Mouse (Mus musculus): ENCODE measurements around the gene Odf4. TPM values are rescaled to one million over a fixed set of nuclear protein-coding genes. Genes with fewer than 3 reads are reported as not detected.

Gene Odf4
- polyA plus RNA-seq, 1 experiment = 0.24 TPM

GRCm38 (mm10) chr11:68905665-68906460 lies 21.0 kb downstream of the Odf4 start:
- H3K36me3 ChIP-seq (ENCODE audit: control insufficient read depth, insufficient read depth, low read length) = peaks cover 42% of the 10 kb centered on the region
- H3K27me3 ChIP-seq (ENCODE audit: control insufficient read depth, insufficient read depth, low read length) = no peaks in the 10 kb centered on the region
- peaks cover 10% of the 10 kb centered on the region for H3K4me1 ChIP-seq (replicated peaks; ENCODE audit: control insufficient read depth, insufficient read depth, low read length)
- no peak overlapping the region for H3K4me3 ChIP-seq (ENCODE audit: control insufficient read depth, insufficient read depth, low read length)
- H3K27ac ChIP-seq (ENCODE audit: control insufficient read depth, insufficient read depth, low read length) = no peak overlapping the region
- no peak for TF ChIP-seq CTCF (IDR thresholded peaks at IDR 0.05; ENCODE audit: borderline replicate concordance, control insufficient read depth, extremely low read depth, insufficient read depth, low read length, poor library complexity)
- no peak for DNase-seq
- WGBS = 96% methylated on average over 9 of the region's 9 CpGs

DNA sequence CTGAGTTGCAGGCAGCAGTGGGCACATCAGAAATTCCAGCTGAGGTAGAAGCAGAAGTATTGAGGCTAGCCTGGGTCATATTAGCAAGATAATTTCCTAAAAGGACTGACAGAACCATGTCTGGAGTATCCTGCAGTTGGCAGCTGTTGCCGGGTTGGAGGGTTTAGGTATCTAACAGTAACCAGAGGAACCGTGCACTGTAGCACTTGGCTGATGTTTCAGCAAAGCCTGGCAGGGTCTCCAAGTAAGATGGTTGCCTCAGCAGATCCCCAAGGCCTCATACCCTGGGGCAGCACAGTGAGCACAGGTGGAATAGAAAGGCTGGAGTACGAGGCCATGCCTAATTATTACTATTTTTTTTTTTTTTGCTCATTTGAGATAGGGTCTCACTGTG lies 21.7 kb downstream of the Odf4 start:
- 92% methylated on average over 3 of the region's 3 CpGs for WGBS
- Histone ChIP-seq H3K4me1 (replicated peaks; ENCODE audit: control insufficient read depth, insufficient read depth, low read length) (peaks cover 11% of the 10 kb centered on the region), H3K4me3 (ENCODE audit: control insufficient read depth, insufficient read depth, low read length) (no peak overlapping the region), H3K27ac (ENCODE audit: control insufficient read depth, insufficient read depth, low read length) (no peak overlapping the region), H3K27me3 (ENCODE audit: control insufficient read depth, insufficient read depth, low read length) (no peaks in the 10 kb centered on the region), H3K36me3 (ENCODE audit: control insufficient read depth, insufficient read depth, low read length) (peaks cover 42% of the 10 kb centered on the region)
- TF ChIP-seq POLR2A (IDR thresholded peaks at IDR 0.05; ENCODE audit: control insufficient read depth, extremely low read depth, insufficient read depth, low read length, poor library complexity) (no peak), CTCF (IDR thresholded peaks at IDR 0.05; ENCODE audit: borderline replicate concordance, control insufficient read depth, extremely low read depth, insufficient read depth, low read length, poor library complexity) (no peak)
- DNase-seq = no peak

GRCm38 (mm10) chr11:68904375-68905137 lies 22.3 kb downstream of the Odf4 start:
- 84% methylated on average over 8 of the region's 8 CpGs for WGBS
- H3K27ac ChIP-seq (ENCODE audit: control insufficient read depth, insufficient read depth, low read length) = no peak overlapping the region
- H3K36me3 ChIP-seq (ENCODE audit: control insufficient read depth, insufficient read depth, low read length) = peaks cover 42% of the 10 kb centered on the region
- DNase-seq = peak; percentile 76
- peaks cover 11% of the 10 kb centered on the region for H3K4me1 ChIP-seq (replicated peaks; ENCODE audit: control insufficient read depth, insufficient read depth, low read length)
- TF ChIP-seq CTCF (IDR thresholded peaks at IDR 0.05; ENCODE audit: borderline replicate concordance, control insufficient read depth, extremely low read depth, insufficient read depth, low read length, poor library complexity) (no peak), POLR2A (IDR thresholded peaks at IDR 0.05; ENCODE audit: control insufficient read depth, extremely low read depth, insufficient read depth, low read length, poor library complexity) (no peak)
- no peak overlapping the region for H3K4me3 ChIP-seq (ENCODE audit: control insufficient read depth, insufficient read depth, low read length)
- H3K27me3 ChIP-seq (ENCODE audit: control insufficient read depth, insufficient read depth, low read length) = no peaks in the 10 kb centered on the region

- Histone ChIP-seq H3K4me3 (ENCODE audit: control insufficient read depth, insufficient read depth, low read length) (no peak overlapping the region), H3K4me1 (replicated peaks; ENCODE audit: control insufficient read depth, insufficient read depth, low read length) (peaks cover 8% of the 10 kb centered on the region), H3K27me3 (ENCODE audit: control insufficient read depth, insufficient read depth, low read length) (no peaks in the 10 kb centered on the region), H3K36me3 (ENCODE audit: control insufficient read depth, insufficient read depth, low read length) (peaks cover 42% of the 10 kb centered on the region), H3K27ac (ENCODE audit: control insufficient read depth, insufficient read depth, low read length) (no peak overlapping the region)
- 93% methylated on average over 2 of the region's 2 CpGs for WGBS
- TF ChIP-seq CTCF (IDR thresholded peaks at IDR 0.05; ENCODE audit: borderline replicate concordance, control insufficient read depth, extremely low read depth, insufficient read depth, low read length, poor library complexity) (no peak), POLR2A (IDR thresholded peaks at IDR 0.05; ENCODE audit: control insufficient read depth, extremely low read depth, insufficient read depth, low read length, poor library complexity) (no peak)
- DNase-seq = no peak
These were observed 23.1 kb downstream of the Odf4 start for GRCm38 (mm10) chr11:68903775-68904174.

- no peak overlapping the region for H3K4me3 ChIP-seq (ENCODE audit: control insufficient read depth, insufficient read depth, low read length)
- H3K4me1 ChIP-seq (replicated peaks; ENCODE audit: control insufficient read depth, insufficient read depth, low read length) = peaks cover 8% of the 10 kb centered on the region
- H3K27ac ChIP-seq (ENCODE audit: control insufficient read depth, insufficient read depth, low read length) = no peak overlapping the region
- TF ChIP-seq POLR2A (IDR thresholded peaks at IDR 0.05; ENCODE audit: control insufficient read depth, extremely low read depth, insufficient read depth, low read length, poor library complexity) (no peak), CTCF (IDR thresholded peaks at IDR 0.05; ENCODE audit: borderline replicate concordance, control insufficient read depth, extremely low read depth, insufficient read depth, low read length, poor library complexity) (no peak)
- WGBS = 68% methylated on average over 5 of the region's 5 CpGs
- no peaks in the 10 kb centered on the region for H3K27me3 ChIP-seq (ENCODE audit: control insufficient read depth, insufficient read depth, low read length)
- H3K36me3 ChIP-seq (ENCODE audit: control insufficient read depth, insufficient read depth, low read length) = peaks cover 42% of the 10 kb centered on the region
- no peak for DNase-seq
These were observed 24.1 kb downstream of the Odf4 start for GRCm38 (mm10) chr11:68902823-68903222.

DNA sequence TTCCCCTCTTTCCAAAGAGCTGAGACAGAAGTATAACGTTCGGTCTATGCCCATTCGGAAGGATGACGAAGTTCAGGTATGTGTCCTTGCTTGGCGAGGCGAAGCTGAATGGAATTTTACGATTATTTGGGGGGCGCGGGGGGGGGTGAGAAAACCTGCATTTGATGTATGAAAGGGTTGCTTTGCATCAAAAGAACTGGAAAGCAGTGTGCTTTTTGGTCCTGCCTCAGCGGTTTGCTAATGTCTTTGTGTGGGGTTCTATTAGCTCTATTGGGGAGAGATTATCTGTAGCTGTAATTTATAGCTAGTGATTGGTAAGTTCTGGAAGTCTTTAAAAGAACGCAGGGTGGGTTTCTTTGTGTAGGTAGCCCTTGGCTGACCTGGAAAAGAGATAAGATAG lies 24.5 kb downstream of the Odf4 start:
- DNase-seq = no peak
- WGBS = 8% methylated on average over 11 of the region's 11 CpGs
- Histone ChIP-seq H3K27me3 (ENCODE audit: control insufficient read depth, insufficient read depth, low read length) (no peaks in the 10 kb centered on the region), H3K27ac (ENCODE audit: control insufficient read depth, insufficient read depth, low read length) (no peak overlapping the region), H3K36me3 (ENCODE audit: control insufficient read depth, insufficient read depth, low read length) (peaks cover 42% of the 10 kb centered on the region), H3K4me3 (ENCODE audit: control insufficient read depth, insufficient read depth, low read length) (peak overlapping the region; percentile 78), H3K4me1 (replicated peaks; ENCODE audit: control insufficient read depth, insufficient read depth, low read length) (peaks cover 8% of the 10 kb centered on the region)
- TF ChIP-seq POLR2A (IDR thresholded peaks at IDR 0.05; ENCODE audit: control insufficient read depth, extremely low read depth, insufficient read depth, low read length, poor library complexity) (no peak), CTCF (IDR thresholded peaks at IDR 0.05; ENCODE audit: borderline replicate concordance, control insufficient read depth, extremely low read depth, insufficient read depth, low read length, poor library complexity) (no peak)
